Mouse (Mus musculus): Measurements from ENCODE around the gene Hcn2. TPM values are rescaled to one million over a fixed set of nuclear protein-coding genes. Genes with fewer than 3 reads are reported as not detected.

The Hcn2 gene
- total RNA-seq, 2 experiments from 2014 or later: 0.47 to 0.84 TPM

- H3K27ac ChIP-seq: peak overlapping the region; percentile 97
- intact Hi-C loops (cut with DNase I): no loop called here
- H3K4me3 ChIP-seq: no peak overlapping the region
- no peak for TF ChIP-seq CTCF (IDR thresholded peaks at IDR 0.05)
- DNase-seq: no peak
Measured at GRCm38 (mm10) chr10:79762875-79763274, 46.4 kb downstream of the Hcn2 start.

- no peak for DNase-seq
- intact Hi-C loops (cut with DNase I): no loop called here
- H3K4me3 ChIP-seq: no peak overlapping the region
- peak overlapping the region; percentile 97 for H3K27ac ChIP-seq
- TF ChIP-seq CTCF (IDR thresholded peaks at IDR 0.05): no peak
Measured at GRCm38 (mm10) chr10:79764234-79764633, 47.8 kb downstream of the Hcn2 start.

GRCm38 (mm10) chr10:79765228-79765745 lies 48.9 kb downstream of the Hcn2 start:
- TF ChIP-seq CTCF (IDR thresholded peaks at IDR 0.05): no peak
- intact Hi-C loops (cut with DNase I): no loop called here
- H3K4me3 ChIP-seq: peak overlapping the region; percentile 99
- peak overlapping the region; percentile 97 for H3K27ac ChIP-seq
- DNase-seq: no peak

GRCm38 (mm10) chr10:79766001-79766507 lies 49.6 kb downstream of the Hcn2 start:
- Histone ChIP-seq H3K4me3 (peak overlapping the region; percentile 99), H3K27ac (peak overlapping the region; percentile 97)
- intact Hi-C loops (cut with DNase I): no loop called here
- no peak for TF ChIP-seq CTCF (IDR thresholded peaks at IDR 0.05)
- no peak for DNase-seq

GRCm38 (mm10) chr10:79766508-79767325 lies 50.3 kb downstream of the Hcn2 start, which contains the start of gene Rnf126:
TSS of gene Rnf126 (minus strand) at chr10:79766952.
- peak within 1 kb of the TSS; percentile 97 for H3K27ac ChIP-seq
- DNase-seq: peak; percentile 99
- H3K4me3 ChIP-seq: peak within 1 kb of the TSS; percentile 99
- no peak for TF ChIP-seq CTCF (IDR thresholded peaks at IDR 0.05)
- intact Hi-C loops (cut with DNase I): loop anchor here (1.0 kb wide), 1 partner anchor 13 kb away; no protein-coding TSS in a partner anchor

GRCm38 (mm10) chr10:79767372-79768244 lies 51.2 kb downstream of the Hcn2 start:
- DNase-seq: peak; percentile 94
- intact Hi-C loops (cut with DNase I): loop anchor here (1.0 kb wide), 1 partner anchor 12 kb away; no protein-coding TSS in a partner anchor
- no peak for TF ChIP-seq CTCF (IDR thresholded peaks at IDR 0.05)
- peak overlapping the region; percentile 99 for H3K4me3 ChIP-seq
- peak overlapping the region; percentile 97 for H3K27ac ChIP-seq

- intact Hi-C loops (cut with DNase I): no loop called here
- DNase-seq: peak; percentile 69
- TF ChIP-seq CTCF (IDR thresholded peaks at IDR 0.05): peak; percentile 80
Measured at GRCm38 (mm10) chr10:79768400-79768799, 52.0 kb downstream of the Hcn2 start.

GRCm38 (mm10) chr10:79769329-79769728 lies 52.9 kb downstream of the Hcn2 start:
- DNase-seq: no peak
- TF ChIP-seq CTCF (IDR thresholded peaks at IDR 0.05): no peak
- intact Hi-C loops (cut with DNase I): no loop called here
- Histone ChIP-seq H3K27ac (no peak overlapping the region), H3K4me3 (no peak overlapping the region)

More at GRCm38 (mm10) chr10:79768400-79768799, 52.0 kb downstream of the Hcn2 start:
- H3K27ac ChIP-seq: no peak overlapping the region
- H3K4me3 ChIP-seq: no peak overlapping the region

GRCm38 (mm10) chr10:79772320-79772719 lies 55.9 kb downstream of the Hcn2 start:
- H3K27ac ChIP-seq: no peak overlapping the region
- no peak for DNase-seq
- TF ChIP-seq CTCF (IDR thresholded peaks at IDR 0.05): 0 out of 2 replicates have a peak, but pooled peaks have one; percentile 6
- intact Hi-C loops (cut with DNase I): no loop called here
- no peak overlapping the region for H3K4me3 ChIP-seq

- Histone ChIP-seq H3K27ac (no peak overlapping the region), H3K4me3 (no peak overlapping the region)
- no peak for DNase-seq
- no peak for TF ChIP-seq CTCF (IDR thresholded peaks at IDR 0.05)
- intact Hi-C loops (cut with DNase I): no loop called here
Measured at GRCm38 (mm10) chr10:79773208-79773607, 56.8 kb downstream of the Hcn2 start.

- peak; percentile 47 for TF ChIP-seq CTCF (IDR thresholded peaks at IDR 0.05)
- no peak overlapping the region for H3K27ac ChIP-seq
- no peak overlapping the region for H3K4me3 ChIP-seq
- no peak for DNase-seq
- intact Hi-C loops (cut with DNase I): no loop called here
Measured at GRCm38 (mm10) chr10:79774486-79775279, 58.2 kb downstream of the Hcn2 start.
